Mouse (Mus musculus): Measurements from ENCODE around the gene Kit. TPM values are rescaled to one million over a fixed set of nuclear protein-coding genes. Genes with fewer than 3 reads are reported as not detected.

The Kit gene
- polyA plus RNA-seq, 1 experiment from 2014 or later, result 21.0 TPM

- DNase-seq (ENCODE audit: low spot score), result no peak
- H3K27ac ChIP-seq (replicated peaks), result no peak overlapping the region
- H3K4me3 ChIP-seq, result no peak overlapping the region
- 85% methylated on average over 1 of the region's 1 CpGs for WGBS
- H3K4me1 ChIP-seq, result peaks cover 20% of the 10 kb centered on the region
- no peaks in the 10 kb centered on the region for H3K9me3 ChIP-seq (replicated peaks)
- H3K27me3 ChIP-seq (ENCODE audit: low read depth, poor library complexity, severe bottlenecking), result no peaks in the 10 kb centered on the region
- peaks cover 37% of the 10 kb centered on the region for H3K36me3 ChIP-seq
These were observed 48.8 kb downstream of the Kit start for GRCm38 (mm10) chr5:75623520-75623919.

- 92% methylated on average over 20 of the region's 20 CpGs for WGBS
- no peak overlapping the region for H3K4me3 ChIP-seq
- no peak overlapping the region for H3K27ac ChIP-seq (replicated peaks)
- peaks cover 20% of the 10 kb centered on the region for H3K4me1 ChIP-seq
- H3K36me3 ChIP-seq, result peaks cover 37% of the 10 kb centered on the region
- no peaks in the 10 kb centered on the region for H3K27me3 ChIP-seq (ENCODE audit: low read depth, poor library complexity, severe bottlenecking)
- no peak for DNase-seq (ENCODE audit: low spot score)
- no peaks in the 10 kb centered on the region for H3K9me3 ChIP-seq (replicated peaks)
These were observed 49.4 kb downstream of the Kit start for GRCm38 (mm10) chr5:75623993-75624706.

GRCm38 (mm10) chr5:75625059-75625458 lies 50.3 kb downstream of the Kit start:
- DNase-seq (ENCODE audit: low spot score), result no peak
- Histone ChIP-seq H3K27ac (replicated peaks) (no peak overlapping the region), H3K9me3 (replicated peaks) (no peaks in the 10 kb centered on the region)

GRCm38 (mm10) chr5:75626284-75626683 lies 51.6 kb downstream of the Kit start:
- Histone ChIP-seq H3K36me3 (peaks cover 28% of the 10 kb centered on the region), H3K27me3 (ENCODE audit: low read depth, poor library complexity, severe bottlenecking) (no peaks in the 10 kb centered on the region), H3K4me3 (no peak overlapping the region), H3K4me1 (peaks cover 20% of the 10 kb centered on the region), H3K9me3 (replicated peaks) (no peaks in the 10 kb centered on the region), H3K27ac (replicated peaks) (no peak overlapping the region)
- DNase-seq (ENCODE audit: low spot score), result peak; percentile 26
- WGBS, result 71% methylated on average over 8 of the region's 8 CpGs

More at GRCm38 (mm10) chr5:75625059-75625458, 50.3 kb downstream of the Kit start:
- Histone ChIP-seq H3K36me3 (peaks cover 37% of the 10 kb centered on the region), H3K27me3 (ENCODE audit: low read depth, poor library complexity, severe bottlenecking) (no peaks in the 10 kb centered on the region), H3K4me3 (no peak overlapping the region), H3K4me1 (peaks cover 20% of the 10 kb centered on the region)

- Histone ChIP-seq H3K27me3 (ENCODE audit: low read depth, poor library complexity, severe bottlenecking) (no peaks in the 10 kb centered on the region), H3K4me1 (peaks cover 20% of the 10 kb centered on the region), H3K9me3 (replicated peaks) (no peaks in the 10 kb centered on the region), H3K36me3 (peaks cover 23% of the 10 kb centered on the region), H3K27ac (replicated peaks) (no peak overlapping the region), H3K4me3 (no peak overlapping the region)
- 81% methylated on average over 6 of the region's 6 CpGs for WGBS
- no peak for DNase-seq (ENCODE audit: low spot score)
These were observed 52.0 kb downstream of the Kit start for GRCm38 (mm10) chr5:75626703-75627102.

GRCm38 (mm10) chr5:75632257-75632656 lies 57.5 kb downstream of the Kit start:
- no peak for DNase-seq (ENCODE audit: low spot score)
- 89% methylated on average over 5 of the region's 5 CpGs for WGBS
- no peak overlapping the region for H3K27ac ChIP-seq (replicated peaks)
- no peak overlapping the region for H3K4me3 ChIP-seq
- H3K27me3 ChIP-seq (ENCODE audit: low read depth, poor library complexity, severe bottlenecking), result no peaks in the 10 kb centered on the region
- no peaks in the 10 kb centered on the region for H3K9me3 ChIP-seq (replicated peaks)
- H3K36me3 ChIP-seq, result no peaks in the 10 kb centered on the region
- H3K4me1 ChIP-seq, result 0 out of 2 replicates have a peak, but pooled peaks cover 2% of the 10 kb centered on the region

- Histone ChIP-seq H3K36me3 (no peaks in the 10 kb centered on the region), H3K4me3 (no peak overlapping the region), H3K27me3 (ENCODE audit: low read depth, poor library complexity, severe bottlenecking) (no peaks in the 10 kb centered on the region), H3K9me3 (replicated peaks) (no peaks in the 10 kb centered on the region), H3K27ac (replicated peaks) (no peak overlapping the region), H3K4me1 (0 out of 2 replicates have a peak, but pooled peaks cover 2% of the 10 kb centered on the region)
- no peak for DNase-seq (ENCODE audit: low spot score)
- WGBS, result 92% methylated on average over 18 of the region's 18 CpGs
These were observed 58.3 kb downstream of the Kit start for GRCm38 (mm10) chr5:75632846-75633640.

GRCm38 (mm10) chr5:75635385-75635784 lies 60.7 kb downstream of the Kit start:
- no peaks in the 10 kb centered on the region for H3K4me1 ChIP-seq
- H3K36me3 ChIP-seq, result 0 out of 2 replicates have a peak, but pooled peaks cover 7% of the 10 kb centered on the region
- 91% methylated on average over 12 of the region's 12 CpGs for WGBS
- H3K4me3 ChIP-seq, result no peak overlapping the region
- H3K9me3 ChIP-seq (replicated peaks), result no peaks in the 10 kb centered on the region
- no peak for DNase-seq (ENCODE audit: low spot score)
- no peaks in the 10 kb centered on the region for H3K27me3 ChIP-seq (ENCODE audit: low read depth, poor library complexity, severe bottlenecking)
- H3K27ac ChIP-seq (replicated peaks), result no peak overlapping the region

GRCm38 (mm10) chr5:75640637-75641036 lies 65.9 kb downstream of the Kit start:
- WGBS, result 91% methylated on average over 11 of the region's 11 CpGs
- Histone ChIP-seq H3K36me3 (peaks cover 20% of the 10 kb centered on the region), H3K4me1 (no peaks in the 10 kb centered on the region), H3K27me3 (ENCODE audit: low read depth, poor library complexity, severe bottlenecking) (no peaks in the 10 kb centered on the region), H3K9me3 (replicated peaks) (no peaks in the 10 kb centered on the region), H3K27ac (replicated peaks) (no peak overlapping the region), H3K4me3 (no peak overlapping the region)
- DNase-seq (ENCODE audit: low spot score), result no peak

GRCm38 (mm10) chr5:75647046-75647445 lies 72.3 kb downstream of the Kit start:
- no peak for DNase-seq (ENCODE audit: low spot score)
- 95% methylated on average over 5 of the region's 5 CpGs for WGBS
- peaks cover 9% of the 10 kb centered on the region; the same call in 1 of the 2 replicates for H3K4me1 ChIP-seq
- no peak overlapping the region for H3K4me3 ChIP-seq
- H3K27me3 ChIP-seq (ENCODE audit: low read depth, poor library complexity, severe bottlenecking), result no peaks in the 10 kb centered on the region
- H3K36me3 ChIP-seq, result peaks cover 32% of the 10 kb centered on the region
- H3K9me3 ChIP-seq (replicated peaks), result no peaks in the 10 kb centered on the region
- no peak overlapping the region for H3K27ac ChIP-seq (replicated peaks)

GRCm38 (mm10) chr5:75650566-75650965 lies 75.8 kb downstream of the Kit start:
- WGBS, result 85% methylated on average over 8 of the region's 8 CpGs
- H3K36me3 ChIP-seq, result peaks cover 63% of the 10 kb centered on the region
- no peaks in the 10 kb centered on the region for H3K9me3 ChIP-seq (replicated peaks)
- peak overlapping the region; percentile 30; the same call in 1 of the 2 replicates for H3K27ac ChIP-seq (replicated peaks)
- no peaks in the 10 kb centered on the region for H3K27me3 ChIP-seq (ENCODE audit: low read depth, poor library complexity, severe bottlenecking)
- no peak overlapping the region for H3K4me3 ChIP-seq
- H3K4me1 ChIP-seq, result peaks cover 9% of the 10 kb centered on the region; the same call in 1 of the 2 replicates
- no peak for DNase-seq (ENCODE audit: low spot score)

GRCm38 (mm10) chr5:75653431-75653830 lies 78.7 kb downstream of the Kit start:
- Histone ChIP-seq H3K9me3 (replicated peaks) (no peaks in the 10 kb centered on the region), H3K36me3 (peaks cover 47% of the 10 kb centered on the region), H3K27ac (replicated peaks) (no peak overlapping the region), H3K27me3 (ENCODE audit: low read depth, poor library complexity, severe bottlenecking) (no peaks in the 10 kb centered on the region), H3K4me3 (no peak overlapping the region), H3K4me1 (peaks cover 9% of the 10 kb centered on the region; the same call in 1 of the 2 replicates)
- DNase-seq (ENCODE audit: low spot score), result no peak
- WGBS, result 89% methylated on average over 8 of the region's 8 CpGs

GRCm38 (mm10) chr5:75658575-75658974 lies 83.9 kb downstream of the Kit start:
- Histone ChIP-seq H3K36me3 (peaks cover 26% of the 10 kb centered on the region), H3K27me3 (ENCODE audit: low read depth, poor library complexity, severe bottlenecking) (no peaks in the 10 kb centered on the region), H3K4me1 (peaks cover 6% of the 10 kb centered on the region; the same call in 1 of the 2 replicates), H3K4me3 (no peak overlapping the region), H3K9me3 (replicated peaks) (peaks cover 5% of the 10 kb centered on the region; the same call in 1 of the 2 replicates), H3K27ac (replicated peaks) (no peak overlapping the region)
- 94% methylated on average over 6 of the region's 6 CpGs for WGBS
- DNase-seq (ENCODE audit: low spot score), result no peak

Data from midbrain, embryonic 10.5 days (tissue).